Comparison of ENCODE assay signal across 14 mouse cellular contexts in the genomic region with DNA sequence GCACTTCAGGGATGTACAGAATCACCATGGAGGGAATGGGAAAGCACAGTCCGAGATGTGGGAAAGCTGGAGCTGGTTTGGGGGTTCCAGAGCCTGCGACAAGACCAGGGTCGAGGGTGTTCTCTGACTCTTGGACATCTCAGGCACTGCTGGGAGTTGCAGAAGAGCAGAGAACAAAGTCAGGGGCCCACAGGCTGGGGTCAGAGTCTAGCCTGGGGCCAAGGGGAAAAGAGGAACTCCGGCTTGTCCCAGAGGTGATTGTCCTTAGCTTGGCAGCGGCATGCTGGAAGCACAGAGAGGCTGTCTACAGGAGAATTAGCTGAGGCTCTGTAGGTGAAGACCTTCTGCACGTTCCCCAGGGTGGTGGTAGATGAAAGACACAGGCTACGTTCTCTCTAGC.
"Had no signal": no experiment of that assay in that cellular context is flagged by ENCODE, and none has a peak within 500 bp of the region (broad histone marks: within the 10 kb centered on the region; RNA-seq: fewer than 3 reads in every experiment).

No protein-coding gene starts in this region.

- H3K9me3 ChIP-seq: limb, embryonic 15.5 days; liver, embryonic 12.5 days; liver, embryonic 15.5 days had no signal

- H3K36me3 ChIP-seq: limb, embryonic 12.5 days; limb, embryonic 15.5 days; liver, embryonic 12.5 days; liver, embryonic 15.5 days; midbrain, embryonic 13.5 days had no signal

- H3K27ac ChIP-seq: limb, embryonic 12.5 days; limb, embryonic 15.5 days; liver, embryonic 12.5 days; liver, embryonic 15.5 days; midbrain, embryonic 13.5 days had no signal

- H3K4me2 ChIP-seq: limb, embryonic 12.5 days; limb, embryonic 15.5 days; liver, embryonic 12.5 days; liver, embryonic 15.5 days; midbrain, embryonic 13.5 days had no signal

- DNase-seq: kidney, adult 9 months; kidney, postnatal 14 days; kidney, postnatal 4 days; left cerebral cortex, postnatal 4 days; lung, adult 2 months; lung, postnatal 14 days; lung, postnatal 4 days; thymus, adult 18-20 months; thymus, postnatal 4 days had no signal

- ATAC-seq: liver, embryonic 12.5 days; midbrain, embryonic 13.5 days had no signal

- H3K27me3 ChIP-seq: limb, embryonic 12.5 days; limb, embryonic 15.5 days; liver, embryonic 12.5 days; liver, embryonic 15.5 days; midbrain, embryonic 13.5 days had no signal

- H3K4me1 ChIP-seq: limb, embryonic 12.5 days; limb, embryonic 15.5 days; midbrain, embryonic 13.5 days had no signal

- H3K4me3 ChIP-seq: limb, embryonic 12.5 days; limb, embryonic 15.5 days; liver, embryonic 12.5 days; liver, embryonic 15.5 days; midbrain, embryonic 13.5 days had no signal

- H3K9ac ChIP-seq: limb, embryonic 12.5 days; limb, embryonic 15.5 days; liver, embryonic 12.5 days; liver, embryonic 15.5 days; midbrain, embryonic 13.5 days had no signal
